Mouse (Mus musculus) layer of hippocampus, postnatal 10 days (tissue): ENCODE results near the gene Rad54l2. TPM values are rescaled to one million over a fixed set of nuclear protein-coding genes. Genes with fewer than 3 reads are reported as not detected.

ENCODE experiments used
- DNase-seq, 2 experiments: peaks; one replicate each; pipeline ENCODE4 v3.0.0; 2021; ENCODE audit warnings: low spot score in 2 of 2
- total RNA-seq, 2 experiments: library from RNA; stranded (reverse); gene quantifications; 2 replicates each; pipeline ENCODE4 v1.2.3; 2021

Rad54l2 gene
- total RNA-seq, 2 experiments from 2014 or later, result 20.8 to 21.3 TPM

GRCm38 (mm10) chr9:106677702-106678101 lies 111.3 kb downstream of the Rad54l2 start:
- no peak for DNase-seq

GRCm38 (mm10) chr9:106676571-106676970 lies 112.4 kb downstream of the Rad54l2 start:
- no peak for DNase-seq

- no peak for DNase-seq
Observed at GRCm38 (mm10) chr9:106675965-106676364, 113.0 kb downstream of the Rad54l2 start.

- peak; percentile 85 to 86 for DNase-seq
Observed at GRCm38 (mm10) chr9:106675480-106675879, 113.5 kb downstream of the Rad54l2 start.

GRCm38 (mm10) chr9:106673860-106674259 lies 115.1 kb downstream of the Rad54l2 start:
- DNase-seq, result no peak

- no peak for DNase-seq
Observed at GRCm38 (mm10) chr9:106664856-106665255, 124.1 kb downstream of the Rad54l2 start.

- DNase-seq, result peak; percentile 38 to 60
Observed at GRCm38 (mm10) chr9:106664433-106664832, 124.6 kb downstream of the Rad54l2 start.

- no peak for DNase-seq
Observed at GRCm38 (mm10) chr9:106663200-106663599, 125.8 kb downstream of the Rad54l2 start.

- no peak for DNase-seq
Observed at GRCm38 (mm10) chr9:106659935-106660334, 129.1 kb downstream of the Rad54l2 start.

GRCm38 (mm10) chr9:106659441-106659840 lies 129.6 kb downstream of the Rad54l2 start:
- no peak for DNase-seq

GRCm38 (mm10) chr9:106657592-106657991 lies 131.4 kb downstream of the Rad54l2 start:
- no peak for DNase-seq

- DNase-seq, result no peak
Observed at GRCm38 (mm10) chr9:106656820-106657219, 132.2 kb downstream of the Rad54l2 start.

GRCm38 (mm10) chr9:106655884-106656720 lies 132.9 kb downstream of the Rad54l2 start, which contains the start of gene Grm2:
Gene Grm2 (minus strand): TSS chr9:106656082.
- DNase-seq, result peak; percentile 58 to 63

GRCm38 (mm10) chr9:106652720-106653119 lies 136.3 kb downstream of the Rad54l2 start:
- DNase-seq, result no peak

- DNase-seq, result no peak
Observed at GRCm38 (mm10) chr9:106647226-106647625, 141.8 kb downstream of the Rad54l2 start.

GRCm38 (mm10) chr9:106645684-106646271 lies 143.2 kb downstream of the Rad54l2 start:
- DNase-seq, result no peak

GRCm38 (mm10) chr9:106643787-106644186 lies 145.2 kb downstream of the Rad54l2 start:
- DNase-seq, result no peak

- DNase-seq, result peak; percentile 89 to 90
Observed at GRCm38 (mm10) chr9:106643128-106643527, 145.9 kb downstream of the Rad54l2 start.

- no peak for DNase-seq
Observed at GRCm38 (mm10) chr9:106641346-106641745, 147.6 kb downstream of the Rad54l2 start.

- no peak for DNase-seq
Observed at GRCm38 (mm10) chr9:106638154-106638553, 150.8 kb downstream of the Rad54l2 start.
